Mouse (Mus musculus): ENCODE results near the gene Gm3854. TPM values are rescaled to one million over a fixed set of nuclear protein-coding genes. Genes with fewer than 3 reads are reported as not detected.
"Not testable (repeated sequence)": the region's sequence is repeated elsewhere in the genome, so short reads cannot be mapped to it uniquely, and the experiment has no call there.

Gm3854 gene
- polyA plus RNA-seq, 1 experiment: 0.21 TPM

DNA sequence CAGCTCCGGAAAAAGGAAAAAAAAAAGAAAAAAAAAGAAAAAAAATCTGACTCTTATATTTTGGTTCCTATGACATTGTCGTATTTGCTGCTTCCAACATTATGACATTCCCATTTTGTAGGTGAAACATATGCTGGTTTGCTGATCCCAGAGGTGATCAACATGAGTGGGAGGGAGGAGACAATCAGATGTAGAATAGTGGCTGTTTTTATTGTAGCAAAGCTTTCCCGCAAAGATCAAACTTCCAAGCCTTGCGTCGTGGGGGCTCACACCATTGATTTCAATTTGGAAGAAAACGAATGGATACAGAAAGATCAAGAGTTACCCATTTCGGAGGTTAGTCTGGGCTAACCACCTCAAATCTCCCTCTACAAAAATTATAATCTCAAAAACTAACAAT, 18.2 kb downstream of the Gm3854 start:
- Histone ChIP-seq H3K4me1 (ENCODE audit: control insufficient read depth, insufficient read depth, low read length) (peaks cover 4% of the 10 kb centered on the region; the same call in 1 of the 2 replicates), H3K4me3 (replicated peaks; ENCODE audit: extremely low read depth, low read depth, low read length) (no peak overlapping the region)
- TF ChIP-seq POLR2A (IDR thresholded peaks at IDR 0.05; ENCODE audit: borderline replicate concordance, extremely low read depth, low read depth, low read length): no peak
- no peak for TF ChIP-seq CTCF (IDR thresholded peaks at IDR 0.05; ENCODE audit: insufficient read depth, low read length)
- 19% methylated on average over 7 of the region's 7 CpGs for WGBS
- no peak for DNase-seq

- Histone ChIP-seq H3K4me1 (ENCODE audit: control insufficient read depth, insufficient read depth, low read length) (peaks cover 4% of the 10 kb centered on the region; the same call in 1 of the 2 replicates), H3K4me3 (replicated peaks; ENCODE audit: extremely low read depth, low read depth, low read length) (peak overlapping the region; percentile 78)
- TF ChIP-seq POLR2A (IDR thresholded peaks at IDR 0.05; ENCODE audit: borderline replicate concordance, extremely low read depth, low read depth, low read length): no peak
- TF ChIP-seq CTCF (IDR thresholded peaks at IDR 0.05; ENCODE audit: insufficient read depth, low read length): no peak
- under 1% methylated on average over 38 of the region's 38 CpGs for WGBS
- peak; percentile 98 for DNase-seq
Measured at GRCm38 (mm10) chr7:6362268-6363046, 18.9 kb downstream of the Gm3854 start.

DNA sequence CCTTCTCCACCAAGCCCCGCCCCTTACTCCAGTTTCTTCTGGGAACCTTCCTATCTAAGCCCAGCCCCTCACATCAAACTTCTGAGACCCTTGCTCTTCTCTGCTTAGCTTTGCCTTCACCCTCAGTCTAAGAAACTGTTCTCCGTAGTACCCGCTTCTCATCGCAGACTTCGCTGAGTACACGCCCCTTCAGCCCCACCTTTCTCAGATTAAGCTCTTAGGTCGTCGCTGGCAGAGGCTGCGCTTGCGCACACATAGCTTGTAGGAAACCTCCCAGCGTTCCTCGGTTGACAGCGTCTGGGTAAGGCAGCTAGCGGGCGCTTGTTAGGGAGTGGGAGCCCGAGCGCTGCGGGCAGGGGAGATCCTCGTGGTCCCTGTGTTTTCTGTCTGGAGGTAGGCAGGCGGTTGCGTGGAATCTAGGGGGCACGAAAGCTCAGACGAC, 19.5 kb downstream of the Gm3854 start, which contains the start of gene Zfp78:
Gene Zfp78, plus strand, starts transcription at position 234 of the 442 bp plus-strand sequence.
- Histone ChIP-seq H3K4me1 (ENCODE audit: control insufficient read depth, insufficient read depth, low read length) (peaks cover 4% of the 10 kb centered on the region; the same call in 1 of the 2 replicates), H3K4me3 (replicated peaks; ENCODE audit: extremely low read depth, low read depth, low read length) (peak within 1 kb of the TSS; percentile 78)
- TF ChIP-seq POLR2A (IDR thresholded peaks at IDR 0.05; ENCODE audit: borderline replicate concordance, extremely low read depth, low read depth, low read length) (peak; percentile 63; the same call in 1 of the 2 replicates), CTCF (IDR thresholded peaks at IDR 0.05; ENCODE audit: insufficient read depth, low read length) (no peak)
- DNase-seq: no peak
- WGBS: 1% methylated on average over 23 of the region's 23 CpGs

GRCm38 (mm10) chr7:6364761-6365160, 21.2 kb downstream of the Gm3854 start:
- Histone ChIP-seq H3K4me3 (replicated peaks; ENCODE audit: extremely low read depth, low read depth, low read length) (no peak overlapping the region), H3K4me1 (ENCODE audit: control insufficient read depth, insufficient read depth, low read length) (peaks cover 4% of the 10 kb centered on the region; the same call in 1 of the 2 replicates)
- TF ChIP-seq CTCF (IDR thresholded peaks at IDR 0.05; ENCODE audit: insufficient read depth, low read length) (no peak), POLR2A (IDR thresholded peaks at IDR 0.05; ENCODE audit: borderline replicate concordance, extremely low read depth, low read depth, low read length) (no peak)
- no peak for DNase-seq
- WGBS: 48% methylated on average over 1 of the region's 1 CpGs

GRCm38 (mm10) chr7:6367185-6367584, 23.6 kb downstream of the Gm3854 start:
- 79% methylated on average over 5 of the region's 5 CpGs for WGBS
- DNase-seq: no peak
- H3K4me1 ChIP-seq (ENCODE audit: control insufficient read depth, insufficient read depth, low read length): peaks cover 4% of the 10 kb centered on the region; the same call in 1 of the 2 replicates
- TF ChIP-seq CTCF (IDR thresholded peaks at IDR 0.05; ENCODE audit: insufficient read depth, low read length) (no peak), POLR2A (IDR thresholded peaks at IDR 0.05; ENCODE audit: borderline replicate concordance, extremely low read depth, low read depth, low read length) (no peak)
- no peak overlapping the region for H3K4me3 ChIP-seq (replicated peaks; ENCODE audit: extremely low read depth, low read depth, low read length)

DNA sequence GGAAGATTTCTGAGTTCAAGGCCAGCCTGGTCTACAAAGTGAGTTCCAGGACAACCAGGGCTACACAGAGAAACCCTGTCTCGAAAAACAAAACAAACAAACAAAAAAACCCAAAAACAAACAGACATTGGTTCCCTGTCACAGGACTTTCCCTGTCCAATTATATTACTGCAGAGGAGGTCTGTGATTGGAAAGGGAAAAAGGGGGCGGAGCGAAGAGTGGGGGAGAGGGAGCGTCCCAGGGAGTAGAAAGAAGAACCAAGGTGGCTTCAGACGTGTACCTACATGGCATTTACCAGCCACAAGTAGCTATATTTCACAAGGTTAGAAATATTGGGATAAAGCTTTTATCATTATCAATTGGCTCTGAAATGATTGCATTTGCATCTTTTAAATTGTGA, 24.6 kb downstream of the Gm3854 start:
- H3K4me1 ChIP-seq (ENCODE audit: control insufficient read depth, insufficient read depth, low read length): not testable (repeated sequence)
- 86% methylated on average over 5 of the region's 5 CpGs for WGBS

DNA sequence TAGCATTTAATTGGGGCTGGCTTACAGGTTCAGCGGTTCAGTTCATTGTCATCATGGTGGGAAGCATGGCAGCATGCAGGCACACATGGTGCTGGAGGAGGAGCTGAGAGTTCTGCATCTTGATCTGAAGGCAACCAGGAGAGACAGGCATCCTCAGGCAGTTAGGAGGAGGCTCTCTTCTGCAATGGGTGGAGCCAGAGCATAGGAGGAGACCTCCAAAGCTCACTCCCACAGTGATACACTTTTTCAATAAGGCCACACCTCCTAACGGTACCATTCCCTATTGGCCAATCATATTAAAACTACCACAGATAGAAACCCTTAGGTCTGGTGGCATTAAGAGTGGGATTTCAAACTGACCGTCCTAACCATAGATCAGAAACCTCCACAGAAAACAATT, 25.9 kb downstream of the Gm3854 start:
- no peak for TF ChIP-seq CTCF (IDR thresholded peaks at IDR 0.05; ENCODE audit: insufficient read depth, low read length)
- TF ChIP-seq POLR2A (IDR thresholded peaks at IDR 0.05; ENCODE audit: borderline replicate concordance, extremely low read depth, low read depth, low read length): no peak
- H3K4me3 ChIP-seq (replicated peaks; ENCODE audit: extremely low read depth, low read depth, low read length): no peak overlapping the region
- no peaks in the 10 kb centered on the region for H3K4me1 ChIP-seq (ENCODE audit: control insufficient read depth, insufficient read depth, low read length)
- WGBS: 84% methylated on average over 3 of the region's 3 CpGs
- DNase-seq: no peak

More for the DNA sequence above, 24.6 kb downstream of the Gm3854 start:
- not testable (repeated sequence) for DNase-seq; H3K4me3 ChIP-seq (replicated peaks; ENCODE audit: extremely low read depth, low read depth, low read length)

- DNase-seq: no peak
- Histone ChIP-seq H3K4me1 (ENCODE audit: control insufficient read depth, insufficient read depth, low read length) (no peaks in the 10 kb centered on the region), H3K4me3 (replicated peaks; ENCODE audit: extremely low read depth, low read depth, low read length) (no peak overlapping the region)
- WGBS: 88% methylated on average over 3 of the region's 3 CpGs
- no peak for TF ChIP-seq CTCF (IDR thresholded peaks at IDR 0.05; ENCODE audit: insufficient read depth, low read length)
- no peak for TF ChIP-seq POLR2A (IDR thresholded peaks at IDR 0.05; ENCODE audit: borderline replicate concordance, extremely low read depth, low read depth, low read length)
Measured at GRCm38 (mm10) chr7:6372993-6373392, 29.4 kb downstream of the Gm3854 start.

DNA sequence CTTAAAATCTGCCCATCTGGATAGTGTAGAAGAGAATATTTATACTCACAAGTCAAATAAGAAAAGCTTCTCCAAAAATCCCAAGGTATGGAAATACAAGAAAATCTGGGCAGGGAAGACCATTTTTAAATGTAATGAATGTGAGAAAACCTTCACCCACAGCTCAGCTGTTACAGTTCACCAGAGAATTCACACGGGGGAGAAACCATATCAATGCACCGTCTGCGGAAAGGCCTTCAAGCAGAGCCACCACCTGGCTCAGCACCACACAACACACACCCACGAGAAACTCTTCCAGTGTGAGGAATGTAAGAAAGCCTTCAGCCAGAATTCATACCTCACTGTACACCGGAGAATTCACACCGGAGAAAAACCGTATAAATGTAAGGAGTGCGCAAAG, 34.9 kb downstream of the Gm3854 start:
- Histone ChIP-seq H3K4me3 (replicated peaks; ENCODE audit: extremely low read depth, low read depth, low read length) (no peak overlapping the region), H3K4me1 (ENCODE audit: control insufficient read depth, insufficient read depth, low read length) (peaks cover 3% of the 10 kb centered on the region)
- no peak for DNase-seq
- WGBS: 85% methylated on average over 8 of the region's 8 CpGs
- TF ChIP-seq POLR2A (IDR thresholded peaks at IDR 0.05; ENCODE audit: borderline replicate concordance, extremely low read depth, low read depth, low read length): no peak
- TF ChIP-seq CTCF (IDR thresholded peaks at IDR 0.05; ENCODE audit: insufficient read depth, low read length): no peak

DNA sequence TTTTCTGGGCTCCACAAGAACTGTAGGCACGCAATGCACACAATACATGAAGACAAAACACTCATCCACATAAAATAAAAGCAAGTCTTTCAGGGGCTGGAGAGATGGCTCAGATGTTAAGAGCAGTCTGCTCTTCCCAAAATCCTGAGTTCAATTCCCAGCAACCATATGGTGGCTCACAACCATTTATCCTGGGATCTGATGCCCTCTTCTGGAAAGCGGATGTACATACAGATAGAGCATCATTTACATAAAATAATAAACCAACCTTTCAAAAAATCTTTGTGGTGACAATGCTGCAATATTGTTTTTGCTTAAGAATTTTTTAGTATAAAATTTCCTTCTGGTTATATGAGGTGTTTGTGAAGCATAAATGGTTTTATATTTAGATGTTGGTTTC, 37.9 kb downstream of the Gm3854 start:
- H3K4me1 ChIP-seq (ENCODE audit: control insufficient read depth, insufficient read depth, low read length): peaks cover 8% of the 10 kb centered on the region
- TF ChIP-seq POLR2A (IDR thresholded peaks at IDR 0.05; ENCODE audit: borderline replicate concordance, extremely low read depth, low read depth, low read length): no peak
- TF ChIP-seq CTCF (IDR thresholded peaks at IDR 0.05; ENCODE audit: insufficient read depth, low read length): no peak
- WGBS: 77% methylated on average over 2 of the region's 2 CpGs
- H3K4me3 ChIP-seq (replicated peaks; ENCODE audit: extremely low read depth, low read depth, low read length): no peak overlapping the region
- DNase-seq: no peak
